Mouse (Mus musculus) testis, postnatal 14 days (tissue): ENCODE measurements around the gene Sorcs2.

ENCODE experiments used
- DNase-seq: peaks from one replicate; pipeline ENCODE4 v3.0.0; 2021; ENCODE audit warnings: low spot score

The Sorcs2 gene

DNA sequence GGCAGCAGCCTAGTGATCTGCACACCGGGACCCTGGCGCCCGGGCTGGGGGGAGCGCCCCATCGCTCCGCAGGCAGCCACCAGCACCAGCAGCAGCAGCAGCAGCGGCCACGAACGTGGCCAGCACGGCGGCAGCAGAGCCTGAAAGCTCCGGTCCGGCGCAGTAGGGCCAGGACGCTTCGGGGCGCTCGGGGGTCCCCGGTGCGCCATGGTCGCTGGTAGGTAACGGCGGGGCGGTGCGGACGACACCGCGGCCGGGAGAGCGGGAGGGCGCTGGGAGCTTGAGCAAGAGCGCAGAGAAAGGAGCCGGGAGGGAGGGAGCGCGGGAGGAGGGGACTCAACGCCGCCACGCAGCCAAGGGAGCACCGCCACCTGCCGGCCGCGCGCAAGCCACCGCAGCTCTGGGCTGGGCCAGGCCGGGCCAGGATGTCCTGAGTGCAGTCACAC, at the start of gene Sorcs2:
Gene Sorcs2, minus strand, starts transcription at position 303 of the 446 bp plus-strand sequence.
- DNase-seq = peak; percentile 71

DNA sequence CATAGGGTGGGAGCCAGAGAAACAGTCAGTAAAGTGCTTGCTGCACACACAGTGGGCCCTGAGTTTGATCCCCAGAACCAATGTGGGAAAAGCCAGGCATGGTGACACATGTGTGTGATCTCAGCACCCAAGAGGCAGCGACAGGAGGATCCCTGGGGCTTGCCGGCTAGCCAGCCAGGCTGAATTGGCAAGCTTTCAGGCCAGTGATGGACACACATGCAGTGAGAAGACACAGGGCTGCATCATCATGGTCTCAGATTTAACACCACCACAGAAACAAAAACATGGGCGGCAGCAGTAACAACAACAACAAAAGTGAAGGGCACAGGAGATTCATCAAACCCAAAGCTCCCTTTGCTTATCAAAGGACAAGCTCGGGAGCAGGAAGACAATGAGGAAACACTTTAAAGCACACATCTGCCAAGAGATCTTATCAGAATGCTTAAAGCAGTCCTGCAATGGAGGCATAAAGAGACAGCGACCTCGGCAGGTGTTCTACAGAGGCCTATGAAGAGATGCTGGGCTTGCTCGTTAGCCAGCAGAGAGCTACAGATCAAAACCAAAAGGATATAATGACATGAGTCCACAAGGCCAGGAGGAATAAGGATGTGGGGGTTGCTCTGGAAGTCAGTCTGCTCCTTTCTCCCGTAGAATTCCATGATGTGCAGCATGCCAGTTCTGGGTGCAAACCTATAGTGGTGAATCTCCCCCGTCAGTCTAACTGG, 48.4 kb upstream of the Sorcs2 start:
- no peak for DNase-seq

DNA sequence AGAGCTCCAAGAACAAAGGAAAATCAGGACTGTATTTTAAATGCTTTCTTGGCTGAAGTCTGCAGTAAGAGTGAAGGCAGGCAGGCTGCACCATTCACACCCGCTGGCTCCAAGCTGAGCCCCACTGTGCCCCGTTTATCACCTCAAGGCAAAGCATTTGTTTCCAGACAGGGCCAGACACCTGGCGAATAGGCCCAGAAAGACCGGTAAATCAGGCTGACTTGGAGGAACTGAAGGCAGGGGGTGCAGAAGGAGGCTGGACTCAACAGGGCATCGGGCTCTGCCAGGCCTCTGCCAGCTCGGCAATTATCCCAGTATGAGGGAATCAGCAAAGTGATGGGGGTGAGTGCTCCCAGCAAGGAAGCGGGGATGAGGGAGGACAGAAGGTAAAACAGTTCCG, 47.1 kb upstream of the Sorcs2 start:
- DNase-seq = no peak

DNA sequence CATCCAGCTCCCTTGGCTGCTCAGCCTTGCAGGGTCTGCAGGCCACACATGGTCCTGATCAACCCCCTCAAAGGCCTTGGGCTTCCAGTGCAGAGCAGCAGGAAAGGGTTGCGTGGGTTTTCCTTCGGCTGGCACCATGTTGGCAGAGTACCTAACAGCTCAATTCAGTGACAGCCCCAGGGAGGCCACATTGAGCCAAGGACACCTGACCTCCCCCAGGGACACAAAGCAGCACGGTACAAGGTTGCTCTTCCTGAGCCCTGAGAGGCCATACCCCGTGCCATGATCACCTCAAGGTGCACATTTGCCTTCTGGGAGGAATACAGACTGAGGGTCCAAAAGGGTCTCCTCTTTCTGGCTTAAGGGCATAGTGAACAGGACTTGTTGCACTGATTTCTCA, 46.7 kb upstream of the Sorcs2 start:
- no peak for DNase-seq

DNA sequence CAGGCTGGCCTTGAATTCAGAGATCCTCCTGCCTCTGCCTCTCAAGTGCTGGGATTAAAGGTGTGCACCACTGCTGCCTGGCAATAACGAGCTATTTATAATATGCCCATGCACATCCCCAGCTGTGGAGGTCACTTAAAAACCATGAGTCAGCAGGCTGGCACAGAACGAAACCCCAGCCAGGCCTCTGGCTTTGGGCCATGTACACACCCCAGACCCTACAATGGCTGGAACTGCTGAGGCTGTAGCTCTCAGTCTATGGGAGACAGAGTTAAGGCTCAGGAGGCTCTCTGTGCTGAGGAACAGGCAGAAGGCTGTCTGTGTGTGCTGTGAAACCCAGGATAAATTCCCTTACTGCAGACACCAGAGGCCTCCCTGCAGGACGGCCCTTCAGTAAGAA, 42.8 kb upstream of the Sorcs2 start:
- no peak for DNase-seq

DNA sequence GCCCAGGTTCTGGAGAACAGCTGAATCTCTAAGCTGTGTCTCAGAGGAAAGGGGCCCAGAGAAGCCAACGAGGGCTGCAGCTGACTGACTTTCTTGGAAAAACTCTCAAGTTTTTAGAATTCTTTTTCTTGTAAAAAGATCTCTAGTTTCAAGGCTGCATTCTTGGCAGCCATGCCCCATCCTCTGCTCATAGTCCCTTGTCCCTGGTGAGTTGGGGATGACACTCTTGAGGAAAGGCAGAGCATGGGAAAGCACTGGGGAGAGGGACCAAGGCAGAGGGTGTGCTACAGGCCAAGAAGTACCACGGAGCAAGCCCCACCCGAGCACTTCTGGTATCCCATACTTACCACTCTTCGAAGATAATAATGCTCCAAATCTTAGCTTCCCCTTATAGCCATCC, 38.9 kb upstream of the Sorcs2 start:
- DNase-seq = no peak

DNA sequence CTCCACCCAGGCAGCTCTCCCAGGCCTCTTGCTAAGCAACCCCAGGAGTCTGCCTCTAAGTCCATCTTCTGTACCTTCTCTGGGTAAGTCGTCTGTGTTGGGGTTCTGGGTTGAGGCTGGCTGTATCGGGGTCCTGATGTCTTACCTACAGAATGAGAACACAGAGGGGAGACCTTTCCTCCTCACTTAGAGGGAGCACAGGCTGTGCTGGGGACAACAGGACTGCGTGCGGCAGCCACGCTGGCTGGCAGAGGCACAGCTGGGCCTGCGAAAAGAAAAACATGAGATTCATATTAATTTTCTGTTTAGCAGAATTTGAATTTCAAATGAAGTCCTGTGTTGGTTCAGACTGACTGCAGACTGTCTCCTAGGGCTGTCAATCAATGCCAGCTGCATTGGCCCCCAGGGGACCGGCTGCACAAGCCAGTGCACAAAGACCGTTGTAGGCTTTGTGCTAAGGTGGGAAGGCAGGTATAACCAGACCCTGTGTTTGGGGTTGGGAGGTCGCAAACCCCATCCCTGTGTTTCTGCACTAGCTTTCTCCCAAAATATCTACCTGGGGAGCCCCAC, 36.5 kb upstream of the Sorcs2 start:
- DNase-seq = no peak

DNA sequence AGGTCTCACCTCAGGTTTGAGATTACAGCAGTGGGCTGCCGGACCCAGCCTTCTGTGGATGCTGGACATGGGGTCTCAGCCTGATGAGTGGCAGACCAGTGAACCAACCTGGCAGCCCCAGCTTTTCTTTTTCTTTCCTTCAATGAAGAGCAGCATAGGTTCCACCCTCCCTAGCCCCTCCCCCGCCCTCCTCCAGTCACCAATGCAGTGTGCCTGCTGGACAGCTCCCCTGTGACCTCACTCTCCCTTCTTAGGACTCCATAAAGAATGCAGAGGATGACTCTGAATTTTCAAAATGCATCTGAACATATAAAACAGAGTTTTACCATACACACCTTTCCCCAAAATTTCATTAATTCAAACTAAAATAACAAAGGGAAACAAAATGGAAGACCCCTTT, 33.8 kb upstream of the Sorcs2 start:
- DNase-seq = no peak

DNA sequence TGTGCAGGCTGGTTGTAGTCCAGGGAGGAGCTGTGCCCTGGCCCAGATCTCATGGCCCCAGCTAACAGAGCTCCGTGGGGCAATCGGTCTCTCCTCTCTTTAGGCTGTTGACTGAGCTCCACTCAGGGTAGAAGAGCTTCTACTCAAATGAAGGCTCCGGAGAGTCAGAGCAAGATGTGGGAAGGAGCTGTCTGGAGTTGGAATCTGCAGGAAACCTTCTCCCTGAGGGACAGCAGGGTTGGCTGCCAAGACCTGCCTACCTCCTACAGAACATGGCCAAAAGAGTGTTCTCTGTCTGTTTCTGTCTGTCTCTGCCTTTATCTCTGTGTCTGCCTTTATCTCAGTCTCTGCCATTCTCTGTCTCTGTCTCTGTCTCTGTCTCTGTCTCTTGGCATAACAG, 31.6 kb upstream of the Sorcs2 start:
- no peak for DNase-seq

DNA sequence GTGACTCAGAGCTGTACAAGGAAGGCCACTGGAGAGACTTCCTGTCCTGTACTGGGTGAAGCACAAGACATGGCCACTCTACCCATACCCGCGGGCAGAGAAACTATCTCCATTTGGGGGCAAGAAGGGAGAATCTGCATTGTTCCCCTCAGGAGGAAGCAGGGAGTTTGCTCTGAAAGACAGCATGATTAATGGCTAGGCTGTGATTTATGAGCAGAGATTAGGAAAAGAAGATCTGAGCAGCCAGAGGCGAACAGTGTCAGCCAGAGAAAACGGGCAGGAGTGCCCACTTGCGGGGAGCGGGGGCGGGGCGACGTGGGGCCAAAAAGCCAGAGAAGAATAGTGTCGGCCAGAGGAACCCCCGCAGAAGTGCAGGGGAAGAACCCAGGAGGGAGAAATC, 29.9 kb upstream of the Sorcs2 start:
- no peak for DNase-seq

DNA sequence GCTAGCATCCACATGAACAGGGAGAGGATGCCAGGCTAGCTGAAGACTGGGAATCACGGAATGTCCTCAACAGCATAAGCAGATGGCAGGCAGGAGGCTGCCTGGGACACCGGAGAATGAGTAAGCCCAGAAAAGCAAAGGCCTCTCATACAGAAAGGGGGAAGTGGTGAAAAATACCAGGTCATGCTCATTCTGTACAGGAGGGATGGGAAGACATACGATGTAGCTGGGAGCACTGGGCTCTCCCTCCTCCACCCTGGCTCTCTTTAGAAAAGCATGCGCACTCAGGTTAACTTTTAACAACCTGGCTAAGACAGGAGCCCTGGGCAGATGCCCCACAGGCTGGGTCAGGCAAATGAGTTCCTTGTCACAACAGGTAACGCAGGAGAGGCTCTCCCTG, 28.5 kb upstream of the Sorcs2 start:
- DNase-seq = no peak

DNA sequence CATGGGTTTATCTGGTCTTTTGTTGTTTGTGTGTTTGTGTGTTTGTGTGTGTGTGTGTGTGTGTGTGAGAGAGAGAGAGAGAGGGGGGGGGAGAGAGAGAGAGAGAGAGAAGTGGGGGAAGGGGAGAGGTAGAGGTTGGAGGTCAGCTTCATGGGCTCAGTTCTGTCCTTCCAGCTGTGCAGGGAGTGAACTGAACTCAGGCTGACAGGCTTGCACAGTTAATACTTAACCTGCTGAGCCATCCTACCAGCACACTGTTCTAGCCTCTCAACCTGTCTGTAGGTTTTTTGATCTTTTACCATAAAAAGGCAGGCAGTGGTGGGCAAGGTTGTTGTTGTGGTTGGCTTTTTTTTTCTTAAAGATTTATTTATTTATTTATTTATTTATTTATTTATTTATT, 26.7 kb upstream of the Sorcs2 start:
- no peak for DNase-seq

DNA sequence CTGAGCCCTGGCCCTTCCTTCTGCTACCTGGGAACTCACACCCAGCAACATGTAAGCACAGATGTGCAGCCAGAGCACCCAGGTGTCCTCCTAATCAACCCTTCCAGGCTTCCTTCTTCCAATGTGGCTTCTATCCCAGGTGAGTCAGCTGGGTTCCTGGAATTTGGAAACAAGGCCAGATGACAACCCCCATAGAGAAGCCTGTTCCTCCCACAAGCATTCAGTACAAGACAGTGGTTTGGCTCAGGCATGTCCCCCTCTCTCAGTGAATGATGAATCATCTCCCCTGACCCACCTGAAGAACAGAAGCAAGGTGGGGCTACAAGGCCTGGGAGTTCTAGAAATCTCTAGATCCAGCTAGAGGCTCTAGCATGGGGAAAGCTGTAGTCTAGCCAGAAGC, 24.8 kb upstream of the Sorcs2 start:
- DNase-seq = no peak

DNA sequence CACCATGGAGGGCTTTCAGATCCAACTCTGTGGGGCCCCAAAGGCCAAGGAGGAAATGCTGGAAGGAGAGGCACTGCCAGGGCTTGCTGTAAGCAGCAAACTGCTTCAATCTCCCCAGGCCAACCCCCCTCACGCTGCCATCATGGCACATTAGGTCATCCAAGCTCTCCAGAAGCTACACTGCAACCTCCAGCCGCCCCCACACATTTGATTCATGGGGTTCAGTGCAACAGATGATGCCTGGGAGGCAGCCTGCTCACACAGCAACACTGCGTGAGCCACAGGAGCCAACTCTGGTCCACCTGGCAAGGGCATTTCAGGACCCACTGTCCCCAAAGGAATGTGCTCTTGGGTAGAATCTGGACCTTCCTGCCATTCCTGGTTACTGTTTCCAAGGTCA, 21.9 kb upstream of the Sorcs2 start:
- no peak for DNase-seq

DNA sequence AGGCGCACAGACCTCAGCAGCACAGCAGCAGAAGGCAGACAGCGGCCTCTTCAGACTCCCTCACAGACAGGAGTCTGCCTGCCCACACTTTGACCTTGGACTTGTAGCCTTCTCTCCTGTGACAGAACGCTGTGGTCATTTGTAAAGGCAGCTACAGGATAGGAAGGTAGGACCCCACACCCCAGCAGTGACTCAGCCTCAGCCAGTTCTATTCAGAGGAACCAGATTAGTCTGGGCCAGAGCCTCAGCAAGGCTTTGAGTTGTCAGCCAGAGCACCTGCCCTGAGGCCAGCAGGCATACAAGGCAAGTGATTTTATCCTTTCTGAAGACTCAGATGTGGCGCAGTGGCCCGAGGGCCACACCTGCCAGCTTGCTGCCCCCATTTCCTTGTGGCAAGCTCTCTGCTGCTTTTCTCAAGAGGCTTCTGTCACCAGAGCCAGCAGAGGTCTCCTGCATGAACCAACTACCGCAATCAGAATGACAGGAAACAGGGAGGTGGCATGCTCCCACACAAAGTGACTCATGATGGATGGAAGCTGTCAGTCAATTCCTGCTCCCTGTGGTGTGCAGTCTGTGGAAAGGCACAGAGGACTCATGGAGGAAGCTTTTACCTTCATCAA, 16.9 kb upstream of the Sorcs2 start:
- peak; percentile 36 for DNase-seq

DNA sequence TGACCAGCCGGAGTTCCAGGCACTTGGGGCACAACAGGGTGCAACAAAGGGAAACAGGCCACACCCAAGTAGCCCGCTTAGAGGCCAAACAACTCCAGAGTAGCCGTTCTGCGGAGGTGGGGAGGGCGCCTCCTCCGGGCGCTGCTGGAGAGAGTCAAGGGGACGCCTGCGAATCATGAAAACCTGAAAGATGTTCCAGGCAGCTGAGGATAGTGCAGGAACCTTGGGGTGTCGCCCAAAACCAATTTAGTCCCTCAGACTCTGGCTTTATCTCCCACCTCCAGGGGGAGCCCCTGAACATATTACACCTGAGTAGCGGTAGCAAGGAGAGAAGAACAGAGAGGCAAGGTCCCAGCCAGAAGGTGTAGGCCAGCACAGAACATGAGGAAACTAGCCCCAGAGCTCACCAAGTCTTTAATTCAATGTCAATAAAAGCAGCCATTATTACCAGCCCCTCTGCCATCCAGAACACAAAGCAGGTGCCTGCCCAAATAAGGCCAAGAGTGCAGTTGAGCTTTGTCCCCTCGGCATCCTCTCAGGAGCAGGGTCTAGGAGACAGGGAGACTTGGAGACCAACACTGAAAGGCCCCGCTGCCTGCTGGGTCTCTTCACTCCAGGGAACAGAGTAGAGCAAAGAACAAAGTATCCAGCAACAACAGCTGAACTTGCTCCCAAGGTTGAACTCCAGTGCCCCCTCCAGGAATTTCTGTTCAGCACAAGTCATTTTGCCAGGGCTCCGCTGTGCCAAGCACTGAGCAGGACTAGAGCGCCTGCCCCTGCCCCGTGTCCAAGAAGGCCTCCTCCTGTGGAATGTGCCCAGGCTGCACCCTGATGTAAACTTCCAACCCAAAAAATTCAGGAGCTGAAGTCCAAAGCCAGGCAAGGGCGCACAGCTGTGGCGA, 775 bp upstream of the Sorcs2 start:
- DNase-seq = peak; percentile 66

DNA sequence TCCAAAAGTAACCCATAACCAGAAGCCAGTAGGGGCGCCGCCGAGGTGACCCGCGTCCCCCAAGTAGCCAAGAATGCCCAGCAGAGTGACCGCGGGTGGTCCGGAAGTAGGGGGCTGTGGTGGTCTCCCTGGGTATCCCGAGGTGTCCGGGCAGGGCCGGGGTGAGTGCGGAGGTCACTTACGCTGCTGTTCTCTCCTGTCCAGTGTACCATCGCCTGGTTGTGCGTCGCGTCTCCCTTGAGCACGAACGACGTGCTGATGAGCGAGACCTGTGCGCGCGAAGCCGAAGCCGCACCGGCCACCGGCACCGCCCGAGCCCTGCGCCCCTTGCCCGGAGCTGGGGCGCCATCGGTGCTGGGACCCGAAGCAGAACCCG, 567 bp downstream of the Sorcs2 start:
- DNase-seq = no peak

DNA sequence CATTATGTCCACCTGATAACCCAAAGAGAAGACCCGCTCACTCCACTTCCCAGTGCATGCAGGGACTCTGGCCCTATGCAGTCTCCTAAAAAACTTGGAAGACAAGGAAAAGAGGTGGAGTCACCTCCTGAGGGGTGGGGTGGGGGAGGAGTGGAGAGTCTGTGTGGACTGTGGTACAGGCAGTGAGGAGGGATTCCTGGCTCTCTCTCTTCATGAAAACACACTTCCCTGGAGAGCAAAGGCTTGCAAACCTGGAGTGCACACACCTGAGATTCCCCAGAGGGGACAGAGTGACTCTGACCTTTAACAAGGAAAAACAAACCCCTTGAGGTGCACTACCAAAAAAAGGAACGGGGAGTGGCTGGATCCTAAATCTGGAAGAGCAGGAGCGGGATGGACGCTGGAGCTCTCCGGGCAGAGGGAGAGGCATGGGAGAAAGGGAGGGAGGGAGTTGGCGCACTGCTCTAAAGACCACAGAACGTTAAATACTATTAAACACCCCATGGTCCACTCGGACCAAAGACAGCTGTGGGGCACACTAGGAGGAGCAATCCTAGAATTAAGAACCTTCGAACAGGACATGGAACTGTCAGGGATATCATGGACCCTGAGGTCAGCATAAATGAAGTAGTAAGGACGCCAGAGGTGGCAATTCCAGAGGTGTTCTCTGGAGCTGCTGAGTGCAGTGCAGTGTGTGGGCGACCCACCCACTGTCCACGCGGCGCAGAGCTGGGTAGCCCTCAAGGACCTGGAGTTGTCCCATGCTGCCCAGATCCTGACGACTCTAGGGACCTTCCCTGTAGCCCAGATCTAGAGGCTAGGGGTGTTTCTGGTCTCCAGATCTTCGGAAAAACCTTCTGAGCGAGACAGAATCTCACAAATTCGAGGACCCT, 1.2 kb downstream of the Sorcs2 start:
- no peak for DNase-seq

DNA sequence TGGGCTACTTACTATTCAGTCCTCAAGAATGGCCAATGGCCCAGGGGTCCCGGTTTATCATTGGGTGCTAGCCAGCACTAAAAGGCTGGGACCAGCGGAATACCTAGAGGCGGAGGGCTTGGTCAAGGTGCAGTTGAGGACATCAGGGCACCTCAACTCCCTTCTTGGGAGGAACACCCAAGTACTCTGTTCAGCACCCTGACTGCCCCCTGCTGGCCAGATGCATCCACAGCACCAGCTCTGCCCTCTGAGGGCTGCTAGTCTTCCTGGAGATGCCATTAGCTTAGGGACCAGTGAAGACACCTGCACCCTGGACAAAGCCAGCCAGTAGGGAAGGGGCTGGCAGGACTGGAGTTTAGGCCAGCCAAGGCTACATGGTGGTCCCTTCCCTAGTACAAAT, 1.9 kb downstream of the Sorcs2 start:
- peak; percentile 63 for DNase-seq

DNA sequence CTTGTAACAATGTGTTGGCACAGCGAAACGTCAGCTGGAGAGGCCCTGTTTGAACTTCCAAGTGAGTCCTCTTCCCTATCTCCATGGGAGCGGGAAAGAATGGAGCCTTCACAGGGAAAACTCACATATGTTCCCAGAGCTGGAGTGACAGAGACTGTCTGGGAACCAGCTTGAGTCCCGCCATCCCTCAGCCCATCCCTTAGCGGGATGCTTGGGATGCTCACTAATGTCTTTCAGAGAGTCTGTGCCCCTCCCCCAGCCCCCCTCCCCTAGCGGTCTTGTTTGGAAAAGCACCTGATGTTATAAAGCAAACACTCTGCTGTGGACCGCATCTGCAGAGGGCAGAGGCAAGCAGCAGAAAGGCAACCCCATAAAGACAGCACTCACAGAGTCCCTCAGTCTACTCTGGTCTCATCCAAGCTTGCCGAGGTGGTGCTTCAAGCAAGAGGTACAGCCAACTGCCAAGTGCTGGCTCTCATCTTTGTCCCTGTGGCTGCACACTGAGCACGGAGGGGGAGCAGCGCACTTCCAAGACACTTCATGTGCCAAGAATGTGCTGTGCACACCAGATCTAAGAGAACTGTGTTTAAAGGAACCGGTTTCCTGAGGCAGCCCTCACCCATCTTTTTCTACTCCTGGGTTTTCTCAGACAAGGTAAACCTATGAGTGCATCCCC, 3.0 kb downstream of the Sorcs2 start:
- no peak for DNase-seq

DNA sequence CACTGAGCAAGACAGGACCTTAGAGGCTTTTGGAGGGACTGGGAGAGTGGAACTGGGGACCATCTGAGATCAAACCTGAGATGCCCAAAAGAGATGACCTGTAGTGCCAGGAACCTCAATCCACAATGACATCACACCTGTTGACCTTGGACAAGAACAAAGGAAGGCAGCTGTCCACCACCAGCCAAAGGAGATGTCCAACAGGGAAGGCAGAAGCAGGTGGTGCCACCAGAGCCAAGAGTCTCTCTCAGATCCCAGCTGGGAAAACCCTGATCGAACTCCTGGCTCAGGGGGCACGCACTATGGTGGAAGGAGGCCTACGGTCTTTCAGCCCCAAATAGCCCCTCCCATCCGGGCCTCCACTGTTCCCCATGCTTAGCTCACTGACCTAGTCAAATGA, 6.2 kb downstream of the Sorcs2 start:
- DNase-seq = no peak
